Mouse (Mus musculus) ovary, adult 18-20 months (tissue): ENCODE data around the gene Cntnap2.
A peak's percentile ranks its signal among the peaks of the same experiment; 100 is the strongest.
"Not testable (repeated sequence)": the region's sequence is repeated elsewhere in the genome, so short reads cannot be mapped to it uniquely, and the experiment has no call there.

Experiments used
- DNase-seq: peaks from one replicate; pipeline ENCODE4 v3.0.0; 2022; ENCODE audit warnings: low spot score, mixed read lengths

Gene Cntnap2

DNA sequence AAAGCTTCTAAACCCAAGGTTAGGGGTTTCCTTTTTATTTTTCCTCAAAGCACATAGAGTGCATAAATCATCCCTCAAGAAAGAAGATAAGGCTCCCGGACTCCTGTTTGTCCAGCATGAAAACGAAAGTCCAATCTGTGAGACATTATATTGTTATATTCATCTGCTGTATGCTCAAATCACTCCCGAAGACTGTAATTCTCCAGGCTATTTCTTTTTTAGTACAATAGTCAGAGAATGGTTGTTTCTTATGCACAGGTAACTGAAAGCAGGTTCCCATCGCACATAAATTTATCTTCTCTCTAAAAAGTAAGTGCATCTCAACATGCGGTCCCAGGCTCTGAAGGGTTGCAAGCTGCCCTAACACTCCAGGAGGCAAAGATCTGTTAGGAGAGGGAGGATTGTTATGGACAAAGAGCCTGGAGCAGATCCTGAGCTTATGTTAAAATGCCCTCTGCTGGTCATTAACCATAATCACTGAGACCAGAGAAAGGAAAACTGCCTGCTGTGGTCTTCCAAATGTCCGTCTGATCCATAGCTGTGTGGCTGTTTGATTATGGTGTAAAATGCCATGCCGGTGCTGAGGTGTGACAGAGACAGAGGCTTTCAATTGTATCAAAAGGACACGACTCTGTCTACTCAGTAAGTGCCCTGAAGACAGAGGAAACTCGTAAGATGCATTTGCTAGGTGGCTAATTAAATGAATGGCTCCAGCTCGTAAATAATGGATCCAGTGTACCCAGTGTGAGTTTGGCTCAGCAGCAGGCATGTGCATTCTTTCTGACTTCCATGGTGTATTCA, 2116.4 kb downstream of the Cntnap2 start:
- not testable (repeated sequence) for DNase-seq

GRCm38 (mm10) chr6:47176157-47176555, 2117.0 kb downstream of the Cntnap2 start:
- not testable (repeated sequence) for DNase-seq

- DNase-seq = not testable (repeated sequence)
Observed at GRCm38 (mm10) chr6:47181372-47181771, 2122.2 kb downstream of the Cntnap2 start.

DNA sequence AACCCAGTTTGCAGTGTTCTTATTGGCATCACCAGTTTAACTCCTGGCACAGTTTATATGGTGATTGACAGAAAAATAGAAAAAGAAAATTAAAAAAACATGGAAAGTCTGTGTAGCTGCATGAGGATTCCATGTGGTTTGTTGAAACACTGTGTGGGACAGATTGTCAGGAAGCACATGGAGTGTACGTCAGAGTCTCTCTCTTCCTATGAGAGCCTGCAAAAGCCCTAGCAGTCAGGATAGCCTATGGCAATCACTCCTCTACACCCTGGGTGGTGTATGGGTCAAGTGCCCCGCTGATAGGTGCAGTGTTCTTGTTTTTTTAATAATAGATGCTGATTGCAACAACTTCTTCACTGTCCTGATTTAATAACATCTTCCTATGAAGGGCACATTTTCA, 2123.1 kb downstream of the Cntnap2 start:
- no peak for DNase-seq

GRCm38 (mm10) chr6:47182756-47183155, 2123.6 kb downstream of the Cntnap2 start:
- no peak for DNase-seq

GRCm38 (mm10) chr6:47183850-47184249, 2124.7 kb downstream of the Cntnap2 start:
- not testable (repeated sequence) for DNase-seq

DNA sequence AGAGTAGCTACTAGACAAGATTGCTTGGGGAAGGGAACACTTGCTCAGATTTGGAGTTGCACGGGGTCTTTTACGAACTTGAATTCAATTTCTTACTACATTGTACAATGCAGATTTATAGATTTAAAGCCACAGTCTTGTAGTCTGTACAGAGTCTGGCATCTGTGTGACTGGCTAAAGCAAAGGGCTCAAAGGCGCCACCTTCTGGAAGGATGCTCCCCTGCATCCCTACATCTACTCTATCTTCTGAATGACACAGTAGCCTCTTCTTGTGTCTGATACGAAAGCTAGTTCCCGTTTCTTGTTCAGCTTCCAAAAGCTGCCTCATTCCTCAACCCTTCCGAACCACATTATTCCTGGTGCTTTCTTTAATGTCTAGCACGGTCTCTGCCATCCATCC, 2129.0 kb downstream of the Cntnap2 start:
- DNase-seq = no peak

DNA sequence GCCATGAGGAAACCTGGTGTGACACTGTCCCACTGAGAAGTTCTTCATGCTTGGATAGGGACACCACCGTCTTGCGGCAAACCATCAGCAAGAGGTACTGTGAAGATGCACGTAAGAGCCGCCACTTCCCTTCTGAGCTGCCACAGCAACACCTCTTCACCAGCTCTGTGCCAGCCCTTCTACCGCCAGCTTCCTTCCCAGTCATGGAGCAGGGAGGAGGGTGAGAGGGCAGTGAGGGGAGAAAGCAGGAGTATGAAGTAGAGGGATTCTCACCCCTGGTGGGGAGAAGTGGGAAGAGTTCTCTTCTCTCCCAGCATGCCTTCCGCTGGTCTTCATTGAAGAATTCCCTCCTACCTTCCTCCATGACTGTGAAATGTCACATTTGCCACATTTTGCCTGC, 2129.4 kb downstream of the Cntnap2 start:
- DNase-seq = not testable (repeated sequence)

DNA sequence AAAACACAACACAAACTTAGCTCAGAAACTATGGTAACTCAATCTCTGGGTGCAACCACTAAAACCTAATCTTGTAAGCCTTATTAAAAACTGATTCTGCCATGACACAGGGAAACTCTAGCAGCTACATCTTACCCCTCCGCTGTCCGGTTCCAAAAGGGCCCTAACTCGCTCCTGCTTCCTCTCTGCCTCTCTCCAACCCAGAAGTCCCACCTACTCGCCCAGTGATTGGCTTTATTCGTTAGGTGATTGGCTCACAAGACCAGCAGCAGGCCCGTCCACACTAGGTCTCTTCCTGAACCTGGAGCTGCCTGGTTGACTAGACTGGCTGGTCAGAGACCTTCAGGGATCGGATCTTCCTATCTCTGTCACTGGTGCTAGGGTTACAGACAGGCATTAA, 2131.1 kb downstream of the Cntnap2 start:
- no peak for DNase-seq

DNA sequence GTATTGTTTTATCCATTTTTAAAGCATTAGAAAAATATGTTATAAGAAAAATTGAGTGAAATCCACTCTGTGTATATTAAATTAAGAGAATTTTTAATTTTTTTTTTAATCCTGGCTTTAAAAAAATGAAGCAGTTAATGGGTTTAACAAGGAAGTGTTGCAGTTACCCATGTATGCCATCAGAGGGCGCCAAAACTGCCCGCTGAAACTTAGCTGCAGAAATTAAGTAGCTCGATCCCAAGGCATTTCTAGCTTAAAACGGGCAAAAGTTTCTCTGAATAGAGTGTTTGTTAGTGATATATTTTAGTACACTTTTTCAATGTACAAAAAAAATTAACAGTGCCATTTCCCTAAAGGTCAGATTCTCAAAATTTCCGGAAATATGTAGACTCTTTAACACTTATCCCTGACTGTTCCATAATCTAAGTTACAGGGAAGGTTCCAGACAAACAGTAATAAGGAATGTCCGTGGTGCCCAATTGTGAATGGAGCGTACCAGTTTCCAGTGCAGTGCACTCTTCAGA, 2132.2 kb downstream of the Cntnap2 start:
- DNase-seq = peak; percentile 8

- no peak for DNase-seq
Observed at GRCm38 (mm10) chr6:47191940-47192339, 2132.8 kb downstream of the Cntnap2 start.

- no peak for DNase-seq
Observed at GRCm38 (mm10) chr6:47192478-47192877, 2133.3 kb downstream of the Cntnap2 start.

DNA sequence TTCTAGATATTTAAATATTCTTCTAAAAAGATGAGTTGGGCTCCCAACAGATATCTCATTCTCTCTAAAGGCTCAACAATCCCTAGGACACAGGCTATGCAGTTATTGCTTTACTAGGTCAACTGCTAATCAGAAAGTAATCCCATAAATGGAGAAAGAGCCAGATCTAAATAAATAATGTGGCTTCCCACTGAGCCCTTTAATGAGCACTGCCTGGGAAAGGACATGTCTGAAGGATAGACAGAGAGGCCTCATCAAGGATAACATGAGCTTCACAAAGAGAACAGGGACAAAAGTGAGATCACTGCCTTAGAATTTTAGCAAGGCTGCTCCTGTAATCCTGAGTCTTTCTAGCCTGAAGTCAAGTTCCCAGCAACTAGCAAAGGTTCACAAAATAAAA, 2138.4 kb downstream of the Cntnap2 start:
- DNase-seq = no peak

DNA sequence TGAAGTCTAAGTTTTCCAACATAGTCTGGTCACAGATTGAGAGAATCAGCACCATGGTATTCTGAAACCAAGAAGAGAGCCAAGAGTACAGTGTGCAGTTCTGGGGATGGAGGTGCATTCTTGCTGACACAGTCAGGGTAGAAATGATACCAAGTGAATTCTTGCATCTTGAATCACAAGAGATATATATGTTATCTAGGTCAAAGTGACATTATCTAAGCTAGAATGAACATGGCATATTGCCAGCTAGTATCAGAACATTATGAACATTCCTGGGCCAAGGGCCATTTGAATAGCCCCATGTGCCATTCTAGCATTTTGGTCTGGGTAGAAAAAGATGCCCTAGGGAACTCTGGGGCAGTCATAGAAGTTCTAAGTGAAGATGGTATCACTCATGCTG, 2141.5 kb downstream of the Cntnap2 start:
- no peak for DNase-seq

GRCm38 (mm10) chr6:47208031-47208430, 2148.9 kb downstream of the Cntnap2 start:
- no peak for DNase-seq

DNA sequence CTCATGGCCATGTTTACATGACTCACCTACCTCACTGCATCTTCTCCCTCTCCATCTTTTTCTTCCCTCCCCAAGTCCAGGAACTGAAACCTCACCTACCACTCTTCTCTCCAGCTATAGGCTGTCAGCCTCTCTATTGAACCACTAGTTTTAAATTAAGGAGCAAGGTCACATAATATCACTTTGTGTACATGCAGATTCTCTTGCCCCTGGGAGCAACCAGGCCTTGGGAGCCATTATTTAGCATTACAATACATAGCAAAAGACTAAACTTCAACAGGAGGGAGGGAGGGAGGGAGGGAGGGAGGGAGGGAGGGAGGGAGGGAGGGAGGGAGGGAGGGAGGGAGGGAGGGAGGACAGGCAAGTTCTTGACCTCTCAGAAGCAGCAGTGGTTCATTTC, 2155.6 kb downstream of the Cntnap2 start:
- no peak for DNase-seq

DNA sequence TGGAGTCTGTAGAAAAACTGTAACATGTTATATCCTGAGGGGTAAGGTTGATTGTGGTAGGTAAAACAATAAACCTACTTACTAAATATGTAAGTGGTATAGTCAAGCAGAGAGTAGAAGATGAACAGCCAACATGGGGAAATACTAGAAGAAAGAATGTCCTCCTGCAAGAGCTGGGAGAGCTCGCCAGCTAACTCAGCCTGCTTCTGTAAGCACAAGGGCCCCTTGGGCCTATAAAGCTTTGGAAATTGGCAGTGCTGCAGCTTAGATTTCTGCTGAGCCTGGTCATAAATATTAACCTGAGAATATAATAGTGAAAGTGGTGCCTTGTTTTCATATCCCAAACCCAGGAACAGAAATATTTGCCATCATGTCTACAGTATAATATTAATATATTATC, 2164.4 kb downstream of the Cntnap2 start:
- DNase-seq = not testable (repeated sequence)

- DNase-seq = not testable (repeated sequence)
Observed at GRCm38 (mm10) chr6:47225391-47225790, 2166.2 kb downstream of the Cntnap2 start.

- DNase-seq = no peak
Observed at GRCm38 (mm10) chr6:47227601-47228000, 2168.4 kb downstream of the Cntnap2 start.

DNA sequence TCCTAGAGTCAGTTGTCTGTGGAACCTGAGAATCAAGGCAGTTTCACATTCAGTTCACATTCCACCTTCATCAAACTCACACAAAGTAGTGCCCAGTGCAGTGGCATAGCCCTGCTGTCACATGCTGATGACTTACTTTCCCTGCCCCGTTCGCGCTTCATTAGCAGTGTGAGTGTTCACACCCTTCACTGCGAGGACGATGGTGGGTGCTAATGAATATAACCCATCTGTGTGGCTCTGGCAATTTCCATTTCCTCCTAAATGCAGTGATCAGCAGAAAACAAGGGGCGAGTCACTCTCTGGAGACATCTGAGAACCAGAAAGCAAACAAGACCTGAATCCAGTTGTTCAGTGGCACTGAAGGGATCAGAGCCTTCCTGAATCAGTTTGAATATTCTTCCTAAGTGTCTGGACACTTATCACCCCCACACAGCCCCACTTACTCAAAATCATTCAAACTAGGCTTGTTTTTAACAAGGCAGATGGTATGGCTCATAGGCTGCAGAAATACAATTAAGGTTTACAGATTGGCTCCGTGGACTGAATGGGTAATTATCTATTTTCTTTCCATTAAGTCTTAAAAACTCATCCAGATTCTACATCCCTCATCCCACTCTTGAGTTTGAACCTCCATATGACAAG, 2169.6 kb downstream of the Cntnap2 start:
- no peak for DNase-seq

GRCm38 (mm10) chr6:47231513-47231912, 2172.4 kb downstream of the Cntnap2 start:
- DNase-seq = no peak

DNA sequence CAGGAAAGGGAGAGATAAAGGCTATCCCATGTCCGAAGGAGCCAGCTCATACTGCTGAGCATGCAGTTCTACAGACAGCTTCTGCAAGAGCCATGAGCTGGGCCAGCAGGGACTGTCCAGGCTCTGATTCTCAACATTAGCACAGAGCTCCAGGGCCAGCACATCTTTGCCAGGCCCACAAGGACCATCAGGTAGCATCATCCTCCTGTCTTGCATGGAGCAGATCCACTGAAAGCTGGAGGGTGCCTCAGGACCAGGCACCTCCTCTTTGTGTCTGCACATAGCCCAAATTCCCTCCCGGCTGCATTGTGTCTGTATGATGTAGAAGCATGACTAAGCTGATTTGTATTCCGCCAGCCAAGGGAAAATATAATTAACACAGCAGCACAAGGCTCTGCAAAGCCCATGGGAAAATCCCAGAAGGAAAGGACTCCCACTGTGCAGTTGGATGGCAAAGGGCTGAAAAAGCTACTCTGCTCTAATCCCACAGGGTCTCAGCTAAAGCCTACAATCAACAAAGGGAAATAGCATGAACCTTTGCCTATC, 2180.3 kb downstream of the Cntnap2 start:
- no peak for DNase-seq

DNA sequence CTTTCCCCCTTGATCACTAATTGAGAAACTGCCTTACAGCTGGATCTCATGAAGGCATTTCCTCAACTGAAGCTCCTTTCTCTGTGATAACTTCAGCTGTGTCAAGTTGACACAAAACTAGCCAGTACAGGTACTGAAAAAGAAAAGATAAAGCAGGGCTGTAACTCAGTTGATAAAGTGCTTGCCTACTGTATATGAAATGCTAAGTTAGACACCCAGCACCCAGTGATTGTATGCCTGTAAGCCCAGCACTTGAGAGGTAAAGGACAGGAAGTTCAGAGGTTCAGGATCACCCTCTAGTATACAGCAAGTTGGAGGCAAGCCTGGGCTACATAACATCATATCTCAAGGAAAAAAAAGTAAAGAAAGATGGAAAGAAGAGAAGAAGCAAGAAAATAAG, 2182.2 kb downstream of the Cntnap2 start:
- no peak for DNase-seq
